Mouse (Mus musculus) heart, postnatal 0 days (tissue): ENCODE data around the gene Tbc1d5. TPM values are rescaled to one million over a fixed set of nuclear protein-coding genes. Genes with fewer than 3 reads are reported as not detected.

Source experiments
- ATAC-seq: fragments of 200-750 bp; cut with Nextera tagmentation; 2 replicates; pipeline ENCODE4 v1.8.0; 2017; ENCODE audit warnings: low read depth, moderate number of reproducible peaks, moderate library complexity; ENCODE audit not compliant: insufficient read depth
- DNase-seq: peaks from one replicate; pipeline ENCODE4 v3.0.0-alpha.2; 2016; ENCODE audit warnings: low spot score
- H3K27ac ChIP-seq: fragments of 300-500 bp; sonication (generic); 2 replicates; pipeline ENCODE4 v1.5.1; 2014; ENCODE audit warnings: low read depth, mild to moderate bottlenecking
- H3K27me3 ChIP-seq: fragments of 300-500 bp; sonication (generic); 2 replicates; pipeline ENCODE4 v1.6.1; 2014; ENCODE audit warnings: low read length, mixed read lengths; ENCODE audit not compliant: control insufficient read depth, insufficient read depth
- H3K36me3 ChIP-seq: fragments of 300-500 bp; sonication (generic); replicated peaks from 2 replicates; pipeline ENCODE4 v1.6.1; 2014; ENCODE audit warnings: low read length, mixed read lengths; ENCODE audit not compliant: control insufficient read depth, insufficient read depth
- H3K4me1 ChIP-seq: fragments of 300-500 bp; sonication (generic); 2 replicates; pipeline ENCODE4 v1.6.1; 2014; ENCODE audit warnings: antibody characterized with exemption; ENCODE audit not compliant: control insufficient read depth, insufficient read depth
- H3K4me2 ChIP-seq: fragments of 300-500 bp; sonication (generic); 2 replicates; pipeline ENCODE4 v1.6.1; 2014; ENCODE audit warnings: low read depth, mild to moderate bottlenecking, low read length, moderate library complexity
- H3K4me3 ChIP-seq: fragments of 300-500 bp; sonication (generic); 2 replicates; pipeline ENCODE4 v1.5.1; 2014; ENCODE audit warnings: low read depth, low read length
- H3K9ac ChIP-seq: fragments of 300-500 bp; sonication (generic); replicated peaks from 2 replicates; pipeline ENCODE4 v1.6.1; 2014; ENCODE audit warnings: low read depth, low read length, mixed read lengths
- H3K9me3 ChIP-seq: fragments of 300-500 bp; sonication (generic); replicated peaks from 2 replicates; pipeline ENCODE4 v1.6.1; 2016; ENCODE audit warnings: low read length; ENCODE audit not compliant: control insufficient read depth
- CTCF ChIP-seq: IDR thresholded peaks from 2 replicates; pipeline ENCODE4 v1.5.1; 2016; ENCODE audit warnings: antibody characterized with exemption, control low read depth, low read depth
- EP300 ChIP-seq: IDR thresholded peaks from 2 replicates; pipeline ENCODE4 v1.6.1; 2016; ENCODE audit warnings: antibody characterized with exemption, low read depth
- WGBS: fragments of 180-500 bp; shearing (Covaris S2); extraction: QIAGEN DNeasy Blood & Tissue Kit; methylation state at CpG from one replicate; pipeline ENCODE4 v1.1.7; 2014; 5-methylcytosine and 5-hydroxymethylcytosine counted together
- polyA plus RNA-seq: library from polyadenylated mRNA; unstranded; fragments of >200 nt; fragmentation: Nextera tagmentation; extraction: Ambion mirVana; gene quantifications from 2 replicates; pipeline ENCODE4 v1.2.1, GENCODE M21; 2015
- total RNA-seq: library from RNA; depleted of rRNA; stranded (reverse); fragments of >200 nt; gene quantifications from 2 replicates; pipeline ENCODE4 v1.2.3, GENCODE M21; 2014; ENCODE audit warnings: low replicate concordance

Gene Tbc1d5
- total and polyA plus RNA-seq, 2 experiments from 2014 or later, result 4.9 to 40.9 TPM

- Histone ChIP-seq H3K27ac (no peak overlapping the region), H3K4me2 (no peak overlapping the region), H3K4me3 (no peak overlapping the region), H3K9me3 (no peaks in the 10 kb centered on the region), H3K27me3 (no peaks in the 10 kb centered on the region), H3K36me3 (no peaks in the 10 kb centered on the region), H3K4me1 (peaks cover 5% of the 10 kb centered on the region), H3K9ac (no peak overlapping the region)
- TF ChIP-seq CTCF (no peak), EP300 (no peak)
- ATAC-seq (no peak), DNase-seq (no peak)
- 80% methylated on average over 6 of the region's 6 CpGs for WGBS
These were observed 37.3 kb upstream of the Tbc1d5 start for GRCm38 (mm10) chr17:51216426-51216825.

DNA sequence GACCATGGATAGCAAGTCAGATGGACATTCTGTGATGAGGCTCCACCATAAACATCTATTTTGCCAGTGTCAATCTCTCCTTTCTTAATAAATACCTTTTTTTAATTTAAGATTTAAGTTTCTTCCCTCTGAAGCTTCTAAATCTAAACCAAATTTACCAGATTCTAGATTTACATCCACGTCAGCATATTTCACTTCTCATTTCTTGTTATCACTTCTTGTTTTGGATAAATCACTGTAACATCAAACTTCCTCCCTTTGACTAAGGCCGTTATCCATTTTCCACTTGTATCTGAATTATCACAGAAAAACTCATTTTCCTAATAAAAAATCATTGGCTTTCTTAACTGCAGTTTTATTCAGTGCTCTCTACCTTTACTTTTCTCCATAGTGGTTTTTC, 30.4 kb upstream of the Tbc1d5 start:
- WGBS, result 78% methylated on average over 2 of the region's 2 CpGs
- no peaks in the 10 kb centered on the region for H3K4me1 ChIP-seq
- ATAC-seq, result no peak

DNA sequence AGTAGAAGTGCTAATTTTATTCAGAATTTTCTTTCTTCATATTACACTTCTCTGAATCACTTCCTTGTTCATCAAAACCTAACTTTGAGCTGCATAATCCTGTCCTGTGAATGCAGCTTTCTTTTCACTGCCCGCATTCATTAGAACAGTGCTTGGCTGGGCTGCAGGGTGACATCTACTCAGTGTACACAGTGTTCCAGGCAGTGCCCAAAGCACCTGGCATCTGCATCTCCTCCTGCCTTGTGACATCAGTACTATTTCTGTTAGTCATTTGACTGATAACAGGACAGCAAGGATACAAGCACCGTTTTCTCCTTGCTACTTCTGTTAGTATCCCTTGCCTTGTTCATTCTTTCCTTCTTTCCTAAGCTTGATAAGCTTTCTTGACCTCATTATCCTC, 25.5 kb upstream of the Tbc1d5 start:
- H3K36me3 ChIP-seq, result no peaks in the 10 kb centered on the region
- H3K27me3 ChIP-seq, result no peaks in the 10 kb centered on the region
- ATAC-seq, result peak; percentile 99
- 26% methylated on average over 2 of the region's 2 CpGs for WGBS
- H3K27ac ChIP-seq, result peak overlapping the region; percentile 73
- no peak overlapping the region for H3K9ac ChIP-seq
- H3K4me2 ChIP-seq, result no peak overlapping the region
- 0 out of 2 replicates have a peak, but pooled peaks cover 5% of the 10 kb centered on the region for H3K9me3 ChIP-seq
- no peak for TF ChIP-seq CTCF
- TF ChIP-seq EP300, result peak; percentile 97
- DNase-seq, result peak; percentile 77
- H3K4me3 ChIP-seq, result no peak overlapping the region
- H3K4me1 ChIP-seq, result no peaks in the 10 kb centered on the region; the same call in 1 of the 2 replicates

More for the DNA sequence above, 30.4 kb upstream of the Tbc1d5 start:
- H3K27me3 ChIP-seq, result no peaks in the 10 kb centered on the region
- H3K36me3 ChIP-seq, result no peaks in the 10 kb centered on the region
- TF ChIP-seq CTCF (no peak), EP300 (no peak)
- H3K4me2 ChIP-seq, result no peak overlapping the region
- DNase-seq, result no peak
- H3K27ac ChIP-seq, result no peak overlapping the region
- no peak overlapping the region for H3K4me3 ChIP-seq
- no peaks in the 10 kb centered on the region for H3K9me3 ChIP-seq
- H3K9ac ChIP-seq, result no peak overlapping the region

- H3K36me3 ChIP-seq, result no peaks in the 10 kb centered on the region
- no peak overlapping the region for H3K4me2 ChIP-seq
- no peak overlapping the region for H3K4me3 ChIP-seq
- no peak overlapping the region for H3K9ac ChIP-seq
- ATAC-seq (no peak), DNase-seq (no peak)
- TF ChIP-seq CTCF (no peak), EP300 (no peak)
- no peaks in the 10 kb centered on the region for H3K4me1 ChIP-seq
- WGBS, result 85% methylated on average over 2 of the region's 2 CpGs
- H3K9me3 ChIP-seq, result no peaks in the 10 kb centered on the region
- no peak overlapping the region for H3K27ac ChIP-seq
- no peaks in the 10 kb centered on the region for H3K27me3 ChIP-seq
These were observed 16.4 kb upstream of the Tbc1d5 start for GRCm38 (mm10) chr17:51195561-51195960.

DNA sequence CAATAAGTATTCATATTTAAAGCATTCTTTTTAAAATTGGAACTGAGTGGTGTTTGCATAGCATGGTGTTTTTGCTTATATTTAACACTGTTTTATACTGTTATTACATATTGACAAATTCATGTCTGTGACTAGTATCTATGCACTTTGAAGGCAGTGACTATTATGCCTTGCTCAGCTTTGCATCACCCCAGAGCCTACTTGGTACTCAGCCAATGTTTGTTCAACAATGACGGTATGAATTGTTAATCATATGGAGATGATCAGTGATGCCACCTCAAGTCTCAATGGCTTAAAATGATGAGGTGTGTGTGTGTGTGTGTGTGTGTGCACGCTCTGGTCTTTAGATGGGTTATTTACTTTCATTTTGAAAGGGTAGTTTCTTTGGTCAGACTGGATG, 15.6 kb upstream of the Tbc1d5 start:
- Histone ChIP-seq H3K4me2 (no peak overlapping the region), H3K4me1 (no peaks in the 10 kb centered on the region), H3K27ac (no peak overlapping the region), H3K4me3 (no peak overlapping the region), H3K9ac (no peak overlapping the region), H3K9me3 (no peaks in the 10 kb centered on the region), H3K27me3 (no peaks in the 10 kb centered on the region), H3K36me3 (no peaks in the 10 kb centered on the region)
- DNase-seq (no peak), ATAC-seq (no peak)
- 83% methylated on average over 2 of the region's 2 CpGs for WGBS
- TF ChIP-seq CTCF, result no peak
- TF ChIP-seq EP300, result no peak

GRCm38 (mm10) chr17:51191381-51191780, 12.2 kb upstream of the Tbc1d5 start:
- 77% methylated on average over 1 of the region's 1 CpGs for whole genome bisulfite sequencing
- Histone ChIP-seq H3K27me3 (no peaks in the 10 kb centered on the region), H3K27ac (no peak overlapping the region), H3K4me1 (no peaks in the 10 kb centered on the region), H3K9ac (no peak overlapping the region), H3K36me3 (no peaks in the 10 kb centered on the region), H3K4me3 (no peak overlapping the region), H3K9me3 (no peaks in the 10 kb centered on the region), H3K4me2 (no peak overlapping the region)
- no peak for TF ChIP-seq CTCF
- no peak for TF ChIP-seq EP300
- ATAC-seq (no peak), DNase-seq (no peak)
